Mouse (Mus musculus): ENCODE results near the gene Ddx10. TPM values are rescaled to one million over a fixed set of nuclear protein-coding genes. Genes with fewer than 3 reads are reported as not detected.

The Ddx10 gene
- total and polyA plus RNA-seq, 3 experiments, result 1.2 to 11.4 (median 9.9) TPM

DNA sequence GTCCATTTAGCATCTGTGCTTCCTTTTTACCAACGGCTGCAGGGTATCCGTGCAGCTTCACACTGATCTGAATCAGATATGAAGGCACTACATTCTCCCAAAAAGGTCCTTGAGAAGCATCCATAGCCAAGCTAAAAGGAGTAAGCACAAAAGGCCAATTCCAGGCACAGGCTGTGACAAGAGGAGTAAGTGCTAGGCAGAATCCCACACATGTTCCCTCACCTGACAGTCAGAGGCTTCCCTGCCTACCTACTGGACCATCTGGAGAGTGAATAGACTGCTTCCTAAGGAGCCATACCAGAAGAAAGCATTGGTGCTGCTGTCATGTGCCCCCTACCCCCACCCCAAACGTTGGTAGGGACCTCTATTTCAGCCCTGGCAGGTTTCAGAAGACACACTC is 192.5 kb downstream of the Ddx10 start:
- Histone ChIP-seq H3K36me3 (ENCODE audit: control insufficient read depth, insufficient read depth, low read length) (no peaks in the 10 kb centered on the region), H3K9ac (ENCODE audit: low read depth, low read length) (no peak overlapping the region; the same call in 1 of the 2 replicates), H3K27ac (peak overlapping the region; percentile 80), H3K4me3 (no peak overlapping the region), H3K4me1 (ENCODE audit: control insufficient read depth, insufficient read depth, low read length) (peaks cover 3% of the 10 kb centered on the region; the same call in 1 of the 2 replicates), H3K27me3 (ENCODE audit: control insufficient read depth, insufficient read depth, low read length) (no peaks in the 10 kb centered on the region), H3K79me2 (replicated peaks; ENCODE audit: control insufficient read depth, insufficient read depth, low read length) (no peaks in the 10 kb centered on the region)
- no peak for TF ChIP-seq CTCF (IDR thresholded peaks at IDR 0.05)
- TF ChIP-seq EP300 (IDR thresholded peaks at IDR 0.05; ENCODE audit: insufficient read depth, low read depth, low read length), result no peak
- no peak for TF ChIP-seq POLR2A (IDR thresholded peaks at IDR 0.05; ENCODE audit: insufficient read depth, low read depth, low read length)
- DNase-seq, result peak in 1 of 2 experiments; percentile 17
- intact Hi-C loops (cut with DNase I), result no loop called here
- 45% methylated on average over 3 of the region's 3 CpGs for WGBS

Other genes starting within 250 kb of the Ddx10 start
- gene Exph5, start 53.6 kb upstream of the Ddx10 start, total RNA-seq (2021), result under 1 TPM; 0.18 to 0.37 TPM
- gene Exph5, start 53.6 kb upstream of the Ddx10 start, polyA plus RNA-seq (2012; rRNA removed), result 0.06 and 0.14 TPM in 2 replicates
- gene Kdelc2, start 136.0 kb upstream of the Ddx10 start, total RNA-seq (2021), result 1 to 10 TPM; 6.6 to 8.4 TPM
- gene Kdelc2, start 136.0 kb upstream of the Ddx10 start, polyA plus RNA-seq (2012; rRNA removed), result 3.7 and 5.4 TPM in 2 replicates
- not detected for gene 4930550C14Rik, start 154.3 kb upstream of the Ddx10 start, total RNA-seq (2021)
- 0.31 and 0.61 TPM in 2 replicates for gene 4930550C14Rik, start 154.3 kb upstream of the Ddx10 start, polyA plus RNA-seq (2012; rRNA removed)